Mouse (Mus musculus): ENCODE measurements around the gene Zfand3. TPM values are rescaled to one million over a fixed set of nuclear protein-coding genes. Genes with fewer than 3 reads are reported as not detected.

The Zfand3 gene
- polyA plus RNA-seq, 1 experiment from 2014 or later = 54.9 TPM

DNA sequence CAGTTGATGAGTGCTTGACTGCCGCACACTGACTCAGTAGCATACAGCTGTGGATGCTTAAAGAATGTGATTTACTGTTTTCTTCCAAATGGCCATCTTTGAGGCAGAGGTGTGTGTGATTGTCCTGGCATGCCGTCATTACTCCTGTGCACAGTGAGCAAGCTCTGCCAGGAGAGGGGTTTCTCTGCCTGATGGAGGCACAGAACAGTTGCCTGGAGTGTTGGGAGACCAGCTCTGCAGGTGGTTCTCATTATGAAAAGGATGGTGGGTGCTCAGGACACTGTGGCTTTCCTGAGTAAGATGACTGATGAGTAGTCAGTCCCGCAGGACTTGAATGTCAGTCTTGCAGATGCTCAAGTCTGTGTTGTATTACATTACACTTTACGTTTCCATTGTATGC is 149.6 kb downstream of the Zfand3 start:
- Histone ChIP-seq H3K36me3 (no peaks in the 10 kb centered on the region), H3K9ac (no peak overlapping the region), H3K27me3 (no peaks in the 10 kb centered on the region), H3K4me1 (peaks cover 18% of the 10 kb centered on the region; the same call in 1 of the 2 replicates), H3K4me2 (replicated peaks) (no peak overlapping the region), H3K27ac (replicated peaks) (no peak overlapping the region), H3K4me3 (replicated peaks) (no peak overlapping the region), H3K9me3 (replicated peaks) (no peaks in the 10 kb centered on the region)
- WGBS = 37% methylated on average over 4 of the region's 4 CpGs
- no peak for ATAC-seq (ENCODE audit: insufficient number of reproducible peaks, low FRiP score, low TSS enrichment, low read depth)

DNA sequence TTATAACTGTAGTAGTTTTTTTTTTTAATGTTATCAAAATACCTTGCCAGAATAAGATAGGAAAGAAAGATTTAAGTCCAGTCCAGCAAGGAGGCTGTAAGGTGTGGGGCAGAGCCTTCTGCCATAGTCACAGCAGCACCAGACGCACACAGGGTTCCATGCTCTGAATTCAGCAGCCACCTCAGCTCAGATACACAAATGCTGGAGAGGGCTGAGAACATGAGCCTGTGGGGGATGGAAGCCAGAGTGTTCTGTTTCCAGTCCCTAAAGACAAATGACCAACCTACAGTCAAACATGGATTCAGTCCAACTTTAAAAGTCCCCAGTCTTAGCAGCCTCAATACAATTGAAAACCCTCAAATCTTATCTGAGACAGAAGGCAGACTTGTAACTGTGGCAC is 150.3 kb downstream of the Zfand3 start:
- Histone ChIP-seq H3K9me3 (replicated peaks) (no peaks in the 10 kb centered on the region), H3K27me3 (no peaks in the 10 kb centered on the region), H3K27ac (replicated peaks) (no peak overlapping the region), H3K4me1 (peaks cover 18% of the 10 kb centered on the region; the same call in 1 of the 2 replicates), H3K4me2 (replicated peaks) (no peak overlapping the region), H3K36me3 (no peaks in the 10 kb centered on the region), H3K9ac (no peak overlapping the region), H3K4me3 (replicated peaks) (no peak overlapping the region)
- 78% methylated on average over 1 of the region's 1 CpGs for WGBS
- ATAC-seq (ENCODE audit: insufficient number of reproducible peaks, low FRiP score, low TSS enrichment, low read depth) = no peak

DNA sequence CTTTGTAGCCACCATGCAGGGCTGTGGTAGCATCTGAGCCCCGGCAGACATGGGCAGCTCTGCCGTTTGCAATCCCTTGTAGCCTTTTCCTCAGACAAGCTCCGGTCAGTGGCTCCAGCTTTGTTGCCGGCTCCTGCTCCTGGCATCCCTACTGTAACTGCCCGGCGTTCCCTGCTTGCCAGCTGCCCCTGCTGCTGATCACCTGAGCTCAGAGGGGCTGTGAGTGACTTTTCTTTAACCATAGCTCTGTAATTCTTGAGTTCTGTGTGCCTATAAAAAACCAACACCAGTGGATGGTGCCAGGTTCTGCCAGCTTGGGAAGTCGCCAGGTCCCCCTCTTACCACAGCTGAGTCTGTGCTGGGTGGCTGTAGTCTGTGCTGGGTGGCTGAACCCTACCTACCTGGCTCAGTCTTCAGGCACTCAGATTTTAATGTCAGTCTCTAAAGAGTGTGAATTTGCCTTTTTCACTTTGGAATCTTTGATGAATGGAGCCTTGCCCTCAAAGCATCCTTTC is 150.9 kb downstream of the Zfand3 start:
- Histone ChIP-seq H3K27me3 (no peaks in the 10 kb centered on the region), H3K4me1 (peaks cover 18% of the 10 kb centered on the region; the same call in 1 of the 2 replicates), H3K27ac (replicated peaks) (no peak overlapping the region), H3K9ac (no peak overlapping the region), H3K9me3 (replicated peaks) (no peaks in the 10 kb centered on the region), H3K4me3 (replicated peaks) (no peak overlapping the region), H3K36me3 (no peaks in the 10 kb centered on the region), H3K4me2 (replicated peaks) (no peak overlapping the region)
- 81% methylated on average over 7 of the region's 7 CpGs for WGBS
- no peak for ATAC-seq (ENCODE audit: insufficient number of reproducible peaks, low FRiP score, low TSS enrichment, low read depth)

GRCm38 (mm10) chr17:30158419-30159108 is 154.0 kb downstream of the Zfand3 start:
- no peak overlapping the region for H3K9ac ChIP-seq
- no peak overlapping the region for H3K4me3 ChIP-seq (replicated peaks)
- H3K4me1 ChIP-seq = peaks cover 18% of the 10 kb centered on the region; the same call in 1 of the 2 replicates
- no peak overlapping the region for H3K27ac ChIP-seq (replicated peaks)
- H3K4me2 ChIP-seq (replicated peaks) = no peak overlapping the region
- H3K36me3 ChIP-seq = no peaks in the 10 kb centered on the region
- WGBS = 57% methylated on average over 10 of the region's 10 CpGs
- H3K9me3 ChIP-seq (replicated peaks) = no peaks in the 10 kb centered on the region
- no peaks in the 10 kb centered on the region for H3K27me3 ChIP-seq
- ATAC-seq (ENCODE audit: insufficient number of reproducible peaks, low FRiP score, low TSS enrichment, low read depth) = no peak

DNA sequence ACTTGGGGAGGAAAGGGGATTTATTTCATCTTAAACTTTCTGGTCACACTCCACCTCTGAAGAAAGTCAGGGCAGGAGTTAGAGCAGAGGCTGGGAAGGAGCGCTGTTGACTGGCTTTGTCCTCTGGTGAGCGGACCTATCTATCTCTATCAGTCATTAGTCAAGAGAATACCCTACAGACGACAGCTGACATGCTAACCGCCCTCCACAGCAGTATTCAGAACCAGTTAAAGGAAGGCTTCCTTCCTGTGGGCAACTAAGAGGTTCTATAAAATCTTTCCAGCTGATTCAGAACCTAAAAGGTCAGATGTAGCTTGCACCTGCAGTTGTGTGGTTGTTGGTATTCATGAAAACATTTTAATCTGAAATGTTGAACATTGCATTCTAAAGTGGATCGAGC is 154.8 kb downstream of the Zfand3 start:
- Histone ChIP-seq H3K4me2 (replicated peaks) (no peak overlapping the region), H3K36me3 (no peaks in the 10 kb centered on the region), H3K27me3 (no peaks in the 10 kb centered on the region), H3K9me3 (replicated peaks) (no peaks in the 10 kb centered on the region), H3K27ac (replicated peaks) (no peak overlapping the region), H3K4me3 (replicated peaks) (no peak overlapping the region), H3K4me1 (peaks cover 15% of the 10 kb centered on the region; the same call in 1 of the 2 replicates), H3K9ac (no peak overlapping the region)
- 77% methylated on average over 5 of the region's 5 CpGs for whole genome bisulfite sequencing
- ATAC-seq (ENCODE audit: insufficient number of reproducible peaks, low FRiP score, low TSS enrichment, low read depth) = no peak

DNA sequence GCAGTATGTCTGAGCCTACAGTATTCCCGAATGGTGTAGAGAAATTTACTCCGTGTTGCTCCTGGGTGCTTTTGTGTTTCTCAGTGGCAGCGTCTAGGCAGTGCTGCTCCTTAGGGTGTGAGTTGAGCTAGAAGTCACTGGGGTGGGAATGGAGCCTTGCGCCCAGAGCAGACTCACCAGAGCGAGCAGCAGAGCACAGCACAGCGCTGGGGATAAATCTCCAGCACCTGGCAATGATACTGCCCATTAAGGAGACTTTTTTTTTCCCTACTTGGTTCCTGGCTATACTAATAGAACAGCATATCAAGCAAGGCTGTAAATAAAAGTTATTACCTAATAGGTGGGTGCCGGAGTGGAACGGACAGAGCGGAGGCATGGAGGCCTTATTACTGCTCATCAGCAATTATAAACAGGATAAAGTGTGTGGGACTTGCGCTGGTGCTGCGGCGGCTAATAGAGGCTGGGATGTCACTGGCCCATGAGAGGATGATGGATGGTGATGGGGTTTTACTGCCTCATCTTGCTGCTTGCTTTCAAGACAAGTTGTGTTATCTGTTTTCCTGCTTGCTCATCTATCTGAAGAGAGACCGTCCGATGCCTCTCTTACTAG is 156.4 kb downstream of the Zfand3 start:
- Histone ChIP-seq H3K4me2 (replicated peaks) (no peak overlapping the region), H3K9me3 (replicated peaks) (no peaks in the 10 kb centered on the region), H3K9ac (no peak overlapping the region), H3K36me3 (no peaks in the 10 kb centered on the region), H3K4me1 (peaks cover 10% of the 10 kb centered on the region; the same call in 1 of the 2 replicates), H3K4me3 (replicated peaks) (no peak overlapping the region), H3K27me3 (no peaks in the 10 kb centered on the region), H3K27ac (replicated peaks) (no peak overlapping the region)
- WGBS = 93% methylated on average over 14 of the region's 14 CpGs
- ATAC-seq (ENCODE audit: insufficient number of reproducible peaks, low FRiP score, low TSS enrichment, low read depth) = no peak

GRCm38 (mm10) chr17:30162983-30163382 is 158.4 kb downstream of the Zfand3 start:
- 77% methylated on average over 5 of the region's 5 CpGs for WGBS
- H3K4me2 ChIP-seq (replicated peaks) = no peak overlapping the region
- H3K27ac ChIP-seq (replicated peaks) = no peak overlapping the region
- no peak for ATAC-seq (ENCODE audit: insufficient number of reproducible peaks, low FRiP score, low TSS enrichment, low read depth)
- H3K36me3 ChIP-seq = no peaks in the 10 kb centered on the region
- H3K9ac ChIP-seq = no peak overlapping the region
- no peaks in the 10 kb centered on the region for H3K9me3 ChIP-seq (replicated peaks)
- H3K4me3 ChIP-seq (replicated peaks) = no peak overlapping the region
- peaks cover 10% of the 10 kb centered on the region; the same call in 1 of the 2 replicates for H3K4me1 ChIP-seq
- H3K27me3 ChIP-seq = no peaks in the 10 kb centered on the region

DNA sequence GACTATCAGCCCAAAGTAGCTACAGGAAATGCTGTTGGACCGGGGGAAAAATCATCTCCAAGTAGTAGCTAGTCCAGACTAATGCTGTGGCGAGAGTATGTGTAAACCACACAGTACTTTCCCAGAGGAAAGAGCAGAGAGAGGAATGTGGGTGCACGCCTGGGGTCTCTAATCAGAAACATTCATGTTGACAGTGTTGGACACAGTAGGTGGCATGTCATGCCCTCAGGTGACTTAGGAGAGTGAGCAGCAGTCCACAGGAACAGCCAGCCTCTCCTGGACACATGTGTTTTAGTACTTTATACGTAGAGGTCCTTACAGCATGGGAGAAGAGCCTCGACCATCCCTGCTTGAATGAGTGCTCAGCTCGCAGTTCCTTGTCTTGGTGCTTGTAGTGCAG is 159.3 kb downstream of the Zfand3 start:
- peaks cover 2% of the 10 kb centered on the region; the same call in 1 of the 2 replicates for H3K4me1 ChIP-seq
- H3K36me3 ChIP-seq = no peaks in the 10 kb centered on the region
- H3K27ac ChIP-seq (replicated peaks) = no peak overlapping the region
- WGBS = 55% methylated on average over 6 of the region's 6 CpGs
- no peak for ATAC-seq (ENCODE audit: insufficient number of reproducible peaks, low FRiP score, low TSS enrichment, low read depth)
- no peak overlapping the region for H3K9ac ChIP-seq
- no peaks in the 10 kb centered on the region for H3K27me3 ChIP-seq
- no peaks in the 10 kb centered on the region for H3K9me3 ChIP-seq (replicated peaks)
- no peak overlapping the region for H3K4me2 ChIP-seq (replicated peaks)
- H3K4me3 ChIP-seq (replicated peaks) = no peak overlapping the region

GRCm38 (mm10) chr17:30164818-30165217 is 160.3 kb downstream of the Zfand3 start:
- ATAC-seq (ENCODE audit: insufficient number of reproducible peaks, low FRiP score, low TSS enrichment, low read depth) = no peak
- 75% methylated on average over 9 of the region's 9 CpGs for WGBS
- no peak overlapping the region for H3K9ac ChIP-seq
- no peak overlapping the region for H3K4me2 ChIP-seq (replicated peaks)
- no peaks in the 10 kb centered on the region for H3K9me3 ChIP-seq (replicated peaks)
- H3K27ac ChIP-seq (replicated peaks) = no peak overlapping the region
- H3K4me1 ChIP-seq = no peaks in the 10 kb centered on the region
- H3K27me3 ChIP-seq = no peaks in the 10 kb centered on the region
- no peaks in the 10 kb centered on the region for H3K36me3 ChIP-seq
- H3K4me3 ChIP-seq (replicated peaks) = no peak overlapping the region

- no peak overlapping the region for H3K4me3 ChIP-seq (replicated peaks)
- 83% methylated on average over 4 of the region's 4 CpGs for WGBS
- H3K36me3 ChIP-seq = 0 out of 2 replicates have a peak, but pooled peaks cover 8% of the 10 kb centered on the region
- no peak overlapping the region for H3K9ac ChIP-seq
- H3K9me3 ChIP-seq (replicated peaks) = no peaks in the 10 kb centered on the region
- no peak overlapping the region for H3K27ac ChIP-seq (replicated peaks)
- no peak for ATAC-seq (ENCODE audit: insufficient number of reproducible peaks, low FRiP score, low TSS enrichment, low read depth)
- H3K4me2 ChIP-seq (replicated peaks) = no peak overlapping the region
- peaks cover 6% of the 10 kb centered on the region; the same call in 1 of the 2 replicates for H3K4me1 ChIP-seq
- H3K27me3 ChIP-seq = no peaks in the 10 kb centered on the region
These were observed 172.9 kb downstream of the Zfand3 start for GRCm38 (mm10) chr17:30177435-30177834.

- 91% methylated on average over 1 of the region's 1 CpGs for WGBS
- Histone ChIP-seq H3K9ac (no peak overlapping the region), H3K4me1 (peaks cover 6% of the 10 kb centered on the region; the same call in 1 of the 2 replicates), H3K27ac (replicated peaks) (no peak overlapping the region), H3K4me2 (replicated peaks) (no peak overlapping the region), H3K9me3 (replicated peaks) (no peaks in the 10 kb centered on the region), H3K27me3 (no peaks in the 10 kb centered on the region), H3K36me3 (0 out of 2 replicates have a peak, but pooled peaks cover 8% of the 10 kb centered on the region), H3K4me3 (replicated peaks) (no peak overlapping the region)
- ATAC-seq (ENCODE audit: insufficient number of reproducible peaks, low FRiP score, low TSS enrichment, low read depth) = no peak
These were observed 173.9 kb downstream of the Zfand3 start for GRCm38 (mm10) chr17:30178402-30178801.
